Mouse (Mus musculus) olfactory bulb, adult 2 months (tissue): Measurements from ENCODE around the gene Kansl3. TPM values are rescaled to one million over a fixed set of nuclear protein-coding genes. Genes with fewer than 3 reads are reported as not detected.

Experiments used
- H3K27ac ChIP-seq: fragments of 200-500 bp; 2 replicates; pipeline ENCODE4 v1.5.1; 2012; ENCODE audit warnings: low read depth, low read length; ENCODE audit not compliant: insufficient read depth
- H3K4me1 ChIP-seq: fragments of 200-500 bp; 2 replicates; pipeline ENCODE4 v1.6.1; 2012; ENCODE audit warnings: low read length; ENCODE audit not compliant: control insufficient read depth, insufficient read depth
- H3K4me3 ChIP-seq: fragments of 200-500 bp; 2 replicates; pipeline ENCODE4 v1.5.1; 2012; ENCODE audit warnings: mild to moderate bottlenecking, low read depth, low read length, moderate library complexity; ENCODE audit not compliant: insufficient read depth
- CTCF ChIP-seq: fragments of 200-500 bp; IDR thresholded peaks from 2 replicates; pipeline ENCODE4 v1.5.1; 2012; ENCODE audit warnings: low read depth, mild to moderate bottlenecking, low read length, moderate library complexity; ENCODE audit not compliant: insufficient read depth
- POLR2A ChIP-seq: fragments of 200-500 bp; IDR thresholded peaks from 2 replicates; pipeline ENCODE4 v1.6.1; 2012; ENCODE audit warnings: mild to moderate bottlenecking, low read depth, low read length, moderate library complexity; ENCODE audit not compliant: insufficient read depth
- WGBS: fragments of 180-500 bp; shearing (Covaris S2); methylation state at CpG from one replicate; pipeline ENCODE4 v1.1.7; 2018; 5-methylcytosine and 5-hydroxymethylcytosine counted together
- polyA plus RNA-seq: library from polyadenylated mRNA; stranded (reverse); fragments of >200 nt; gene quantifications from 2 replicates; pipeline ENCODE4 v1.2.4, GENCODE M21; 2012; ENCODE audit warnings: low replicate concordance; ENCODE audit not compliant: missing spikeins, insufficient read depth, insufficient read length

The Kansl3 gene
- polyA plus RNA-seq, 1 experiment: 336 TPM

DNA sequence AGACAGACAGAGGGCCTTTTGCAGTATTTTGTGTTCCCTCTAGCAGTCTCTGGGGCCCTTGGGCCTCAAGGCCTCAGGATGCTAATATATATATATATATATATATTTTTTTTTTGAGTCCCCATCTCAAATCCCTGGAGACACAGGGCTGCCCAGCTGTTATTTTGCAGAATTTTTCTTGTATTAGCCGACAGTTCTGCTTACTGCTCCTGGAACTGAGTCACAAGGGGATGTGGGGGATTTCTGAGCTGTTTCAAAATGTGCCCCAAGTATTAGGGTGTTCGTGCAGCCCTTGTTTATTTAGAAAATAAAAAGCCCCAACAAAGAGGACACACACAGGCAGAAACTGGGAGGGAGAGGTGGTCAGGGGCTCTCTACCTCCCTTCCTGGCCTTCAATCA is 69.3 kb downstream of the Kansl3 start:
- Histone ChIP-seq H3K27ac (no peak overlapping the region), H3K4me1 (peaks cover 8% of the 10 kb centered on the region), H3K4me3 (no peak overlapping the region)
- no peak for TF ChIP-seq POLR2A
- no peak for TF ChIP-seq CTCF
- WGBS: 58% methylated on average over 2 of the region's 2 CpGs

DNA sequence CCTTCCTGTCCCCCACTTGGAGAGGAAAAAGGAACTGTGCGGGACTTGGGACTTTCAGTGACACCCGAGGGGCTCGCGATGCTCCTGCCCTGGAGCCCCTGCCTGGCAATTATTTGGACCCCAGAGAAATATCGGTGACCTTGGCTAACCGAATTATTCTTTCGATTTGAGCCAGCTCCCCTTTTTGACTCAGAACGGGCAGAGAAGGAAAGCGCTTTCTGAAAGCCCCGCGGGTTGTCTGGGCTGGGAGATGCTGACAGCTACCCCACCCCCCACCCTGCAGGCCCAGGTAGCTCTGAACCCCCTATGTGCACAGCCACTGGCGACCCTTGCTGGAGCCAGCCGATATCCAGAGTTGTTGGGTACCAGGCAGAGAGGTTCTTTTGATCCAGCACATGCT is 69.9 kb downstream of the Kansl3 start:
- H3K4me1 ChIP-seq: peaks cover 6% of the 10 kb centered on the region
- no peak overlapping the region for H3K4me3 ChIP-seq
- no peak overlapping the region for H3K27ac ChIP-seq
- no peak for TF ChIP-seq CTCF
- no peak for TF ChIP-seq POLR2A
- 51% methylated on average over 13 of the region's 13 CpGs for WGBS

DNA sequence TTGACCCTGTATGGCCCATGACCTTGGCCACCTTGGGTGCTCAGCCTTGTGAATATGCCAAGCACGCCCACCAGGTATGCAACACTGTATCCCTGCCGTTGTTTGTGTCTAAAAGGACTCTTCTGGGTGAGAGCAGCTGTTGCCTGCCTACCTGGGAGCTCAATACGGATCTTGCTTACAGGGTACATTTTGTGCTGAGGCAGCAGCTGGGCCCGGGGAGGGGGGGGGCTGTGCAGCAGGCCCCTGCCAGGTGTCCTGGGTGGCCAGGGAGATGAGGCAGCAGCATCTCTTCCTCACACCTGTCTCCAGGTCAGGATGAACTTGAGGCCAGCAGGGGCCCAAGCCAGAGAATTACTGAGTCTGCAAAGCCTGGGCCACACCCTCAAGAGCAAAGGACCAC is 70.9 kb downstream of the Kansl3 start:
- peaks cover 4% of the 10 kb centered on the region for H3K4me1 ChIP-seq
- 81% methylated on average over 4 of the region's 4 CpGs for WGBS
- H3K27ac ChIP-seq: no peak overlapping the region
- no peak for TF ChIP-seq CTCF
- TF ChIP-seq POLR2A: no peak
- H3K4me3 ChIP-seq: no peak overlapping the region

DNA sequence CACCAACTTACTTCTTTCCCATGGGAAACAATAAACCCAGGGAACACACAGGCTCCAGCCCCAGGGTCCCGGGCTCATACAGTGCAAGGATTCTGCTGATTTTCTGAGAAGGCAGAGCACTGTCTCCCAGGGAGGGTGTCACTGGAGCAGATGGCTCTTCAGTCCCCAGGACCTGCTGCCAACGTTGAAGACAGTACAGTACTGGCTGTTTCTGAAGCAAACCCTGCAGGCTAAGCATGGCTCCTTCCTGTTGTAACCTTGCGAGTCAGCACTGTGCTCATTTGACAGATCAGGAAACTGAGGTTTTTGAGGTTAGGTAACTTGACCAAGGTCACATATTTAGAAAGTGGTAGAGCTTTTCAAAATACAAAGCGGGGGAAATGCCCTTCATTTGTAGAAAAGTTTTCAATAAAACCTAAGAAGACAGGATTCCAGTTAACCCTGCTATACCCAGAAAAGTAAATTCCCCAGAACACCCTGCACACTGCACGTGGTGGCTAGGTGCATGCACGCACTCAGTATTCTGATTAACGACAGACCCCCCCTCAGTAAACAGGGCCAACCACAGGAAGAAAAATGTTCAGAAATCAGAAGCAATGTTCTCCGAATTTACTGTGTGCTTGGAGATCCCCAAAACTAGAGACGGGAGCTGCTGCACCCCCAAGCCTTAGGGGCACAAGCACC is 72.4 kb downstream of the Kansl3 start:
- TF ChIP-seq POLR2A: no peak
- WGBS: 78% methylated on average over 9 of the region's 9 CpGs
- no peaks in the 10 kb centered on the region for H3K4me1 ChIP-seq
- H3K4me3 ChIP-seq: no peak overlapping the region
- no peak overlapping the region for H3K27ac ChIP-seq

DNA sequence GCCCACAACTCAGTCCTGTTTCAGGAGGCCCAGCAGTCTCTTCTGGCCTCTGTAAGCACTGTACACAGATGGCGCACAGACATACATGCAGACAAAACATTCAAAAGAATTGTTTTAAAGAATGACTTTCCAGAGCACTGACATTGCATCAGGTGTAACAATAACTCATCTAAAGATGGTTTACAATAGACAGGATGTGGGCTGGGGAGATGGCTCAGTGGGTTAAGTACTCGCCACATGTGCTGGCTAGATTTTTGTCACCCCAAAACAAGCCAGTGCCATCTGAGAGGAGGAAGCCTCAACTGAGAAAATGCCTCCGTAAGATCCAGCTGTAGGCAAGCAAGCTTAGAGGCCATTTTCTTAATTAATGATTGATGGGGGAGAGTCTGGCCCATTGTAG is 74.6 kb downstream of the Kansl3 start:
- no peak for TF ChIP-seq POLR2A
- TF ChIP-seq CTCF: no peak
- no peaks in the 10 kb centered on the region for H3K4me1 ChIP-seq
- no peak overlapping the region for H3K4me3 ChIP-seq
- 92% methylated on average over 3 of the region's 3 CpGs for WGBS
- H3K27ac ChIP-seq: no peak overlapping the region

DNA sequence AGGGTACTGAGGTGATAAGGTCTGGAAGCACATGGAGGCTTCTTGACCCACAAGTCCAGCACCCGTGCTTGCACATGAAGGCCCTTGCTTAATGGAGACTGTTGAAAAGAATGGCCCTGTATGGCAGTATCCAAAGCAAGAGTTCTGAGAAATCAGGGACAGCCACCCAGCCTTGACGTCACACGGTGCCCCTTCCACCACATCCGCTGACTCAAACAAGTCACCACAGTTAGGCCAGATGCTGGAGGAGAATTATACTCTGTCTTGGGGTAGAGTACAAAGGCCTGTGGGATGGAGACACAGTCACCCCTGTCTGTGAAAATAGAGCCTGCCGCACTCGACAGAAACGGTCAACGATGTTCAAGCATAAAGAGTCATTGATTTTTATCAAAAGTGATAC is 75.5 kb downstream of the Kansl3 start:
- Histone ChIP-seq H3K4me3 (no peak overlapping the region), H3K27ac (no peak overlapping the region), H3K4me1 (no peaks in the 10 kb centered on the region)
- TF ChIP-seq POLR2A (no peak), CTCF (no peak)
- 94% methylated on average over 8 of the region's 8 CpGs for WGBS

Other genes with a start within 250 kb of the Kansl3 start
- gene Uggt1, start 124.5 kb downstream of the Kansl3 start, polyA plus RNA-seq: 379 TPM in 1 of 2 replicates, not detected in the other
- not detected in 2 replicates for gene Neurl3, start 94.5 kb downstream of the Kansl3 start, polyA plus RNA-seq
- gene Arid5a, start 61.4 kb downstream of the Kansl3 start, polyA plus RNA-seq: not detected in 2 replicates
- not detected in 2 replicates for gene Fer1l5, start 3.1 kb upstream of the Kansl3 start, polyA plus RNA-seq
- gene Lman2l, start 76.1 kb upstream of the Kansl3 start, polyA plus RNA-seq: not detected in 2 replicates
- gene Cnnm4, start 102.4 kb upstream of the Kansl3 start, polyA plus RNA-seq: not detected in 2 replicates
- gene Cnnm3, start 142.7 kb upstream of the Kansl3 start, polyA plus RNA-seq: not detected in 2 replicates
- not detected in 2 replicates for gene Ankrd23, start 167.7 kb upstream of the Kansl3 start, polyA plus RNA-seq
- gene Gm42417, start 170.2 kb upstream of the Kansl3 start, polyA plus RNA-seq: not detected in 2 replicates
- not detected in 2 replicates for gene Ankrd39, start 178.3 kb upstream of the Kansl3 start, polyA plus RNA-seq
- not detected in 2 replicates for gene Sema4c, start 189.2 kb upstream of the Kansl3 start, polyA plus RNA-seq